Mouse (Mus musculus) heart, postnatal 0 days (tissue): ENCODE measurements at regions not wholly inside any gene's neighbourhood (a gene's known extent, or its start where the extent isn't known, plus 50 kb on each side); places are given as distances from the start of the nearest gene placed in this dataset.

Experiments used
- CTCF ChIP-seq: IDR thresholded peaks from 2 replicates; pipeline ENCODE4 v1.5.1; 2016; ENCODE audit warnings: antibody characterized with exemption, control low read depth, low read depth
- EP300 ChIP-seq: IDR thresholded peaks from 2 replicates; pipeline ENCODE4 v1.6.1; 2016; ENCODE audit warnings: antibody characterized with exemption, low read depth

- TF ChIP-seq CTCF, result no peak
- TF ChIP-seq EP300, result no peak
These were observed 1152.3 kb downstream of the 4930447A16Rik start for GRCm38 (mm10) chr15:38577691-38578090.
